Mouse (Mus musculus) lung, embryonic 15.5 days (tissue): ENCODE data around the gene Npas3. TPM values are rescaled to one million over a fixed set of nuclear protein-coding genes. Genes with fewer than 3 reads are reported as not detected.

Source experiments
- ATAC-seq: fragments of 200-750 bp; cut with Nextera tagmentation; 2 replicates; pipeline ENCODE4 v1.8.0; 2017; ENCODE audit warnings: moderate number of reproducible peaks, borderline replicate concordance; ENCODE audit not compliant: low FRiP score, low TSS enrichment; ENCODE audit errors: extremely low read depth
- H3K27ac ChIP-seq: fragments of 300-500 bp; sonication (generic); 2 replicates; pipeline ENCODE4 v1.5.1; 2015; ENCODE audit warnings: moderate library complexity, mild to moderate bottlenecking, inconsistent platforms
- H3K27me3 ChIP-seq: fragments of 300-500 bp; sonication (generic); 2 replicates; pipeline ENCODE4 v1.6.1; 2015; ENCODE audit warnings: inconsistent platforms
- H3K36me3 ChIP-seq: fragments of 300-500 bp; sonication (generic); 2 replicates; pipeline ENCODE4 v1.6.1; 2015; ENCODE audit warnings: inconsistent platforms
- H3K4me1 ChIP-seq: fragments of 300-500 bp; sonication (generic); 2 replicates; pipeline ENCODE4 v1.6.1; 2015; ENCODE audit warnings: inconsistent platforms
- H3K4me2 ChIP-seq: fragments of 300-500 bp; sonication (generic); 2 replicates; pipeline ENCODE4 v1.6.1; 2015; ENCODE audit warnings: inconsistent platforms, mild to moderate bottlenecking, moderate library complexity
- H3K4me3 ChIP-seq: fragments of 300-500 bp; sonication (generic); 2 replicates; pipeline ENCODE4 v1.5.1; 2015; ENCODE audit warnings: mild to moderate bottlenecking, inconsistent platforms
- H3K9ac ChIP-seq: fragments of 300-500 bp; sonication (generic); 2 replicates; pipeline ENCODE4 v1.6.1; 2015; ENCODE audit warnings: inconsistent platforms
- H3K9me3 ChIP-seq: fragments of 300-500 bp; sonication (generic); 2 replicates; pipeline ENCODE4 v1.6.1; 2016; ENCODE audit warnings: inconsistent platforms
- WGBS: fragments of 180-500 bp; shearing (Covaris S2); methylation state at CpG from one replicate; pipeline ENCODE4 v1.1.7; 2015; 5-methylcytosine and 5-hydroxymethylcytosine counted together
- polyA plus RNA-seq: library from polyadenylated mRNA; unstranded; fragments of >200 nt; fragmentation: Nextera tagmentation; extraction: Ambion mirVana; gene quantifications from 2 replicates; pipeline ENCODE4 v1.2.1, GENCODE M21; 2015

Gene Npas3
- polyA plus RNA-seq, 1 experiment from 2014 or later: 0.59 TPM

DNA sequence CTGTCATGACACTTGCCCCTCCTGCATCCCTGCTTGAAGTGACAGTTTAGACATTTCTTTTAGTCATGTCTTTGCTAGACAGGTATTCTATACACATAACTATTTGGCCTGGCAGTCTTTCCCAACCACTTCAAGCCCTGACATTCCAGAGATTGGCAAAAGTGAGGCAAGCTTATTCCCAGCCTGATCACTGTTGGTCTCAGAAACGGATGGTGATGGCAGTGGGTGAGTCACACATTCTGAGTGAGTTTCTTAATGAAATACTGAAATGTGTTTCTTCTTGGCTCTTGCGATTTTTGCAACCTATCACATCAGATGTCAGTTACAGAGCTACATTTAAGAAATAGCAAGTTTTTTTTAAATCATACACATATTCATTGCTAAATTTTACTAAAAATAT is 175.2 kb downstream of the Npas3 start:
- Histone ChIP-seq H3K4me3 (no peak overlapping the region), H3K36me3 (no peaks in the 10 kb centered on the region), H3K27ac (no peak overlapping the region), H3K4me2 (no peak overlapping the region), H3K27me3 (no peaks in the 10 kb centered on the region), H3K4me1 (no peaks in the 10 kb centered on the region), H3K9ac (no peak overlapping the region), H3K9me3 (no peaks in the 10 kb centered on the region)
- 68% methylated on average over 2 of the region's 2 CpGs for WGBS
- no peak for ATAC-seq

DNA sequence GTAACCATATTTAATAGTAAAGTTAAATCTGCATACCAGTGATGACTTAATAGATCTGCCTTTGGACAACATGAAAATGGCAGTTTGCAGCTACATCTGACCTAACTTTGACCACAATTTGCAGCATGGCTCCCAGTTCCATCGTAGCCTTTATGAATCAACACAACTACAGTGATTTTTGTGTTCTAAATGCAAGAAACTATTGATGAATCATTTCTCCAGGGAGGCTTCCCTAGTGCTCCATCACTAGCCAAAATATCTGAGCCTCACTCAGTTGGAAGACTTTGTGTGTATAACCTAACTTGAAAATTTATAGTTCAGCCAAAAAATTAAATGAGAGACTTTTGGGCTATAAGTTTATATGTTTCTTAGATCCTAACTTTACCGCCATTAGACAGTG is 177.5 kb downstream of the Npas3 start:
- Histone ChIP-seq H3K9ac (no peak overlapping the region), H3K4me1 (no peaks in the 10 kb centered on the region), H3K4me3 (no peak overlapping the region), H3K9me3 (no peaks in the 10 kb centered on the region), H3K4me2 (no peak overlapping the region), H3K36me3 (no peaks in the 10 kb centered on the region), H3K27ac (no peak overlapping the region), H3K27me3 (no peaks in the 10 kb centered on the region)
- WGBS: 91% methylated on average over 2 of the region's 2 CpGs
- no peak for ATAC-seq

DNA sequence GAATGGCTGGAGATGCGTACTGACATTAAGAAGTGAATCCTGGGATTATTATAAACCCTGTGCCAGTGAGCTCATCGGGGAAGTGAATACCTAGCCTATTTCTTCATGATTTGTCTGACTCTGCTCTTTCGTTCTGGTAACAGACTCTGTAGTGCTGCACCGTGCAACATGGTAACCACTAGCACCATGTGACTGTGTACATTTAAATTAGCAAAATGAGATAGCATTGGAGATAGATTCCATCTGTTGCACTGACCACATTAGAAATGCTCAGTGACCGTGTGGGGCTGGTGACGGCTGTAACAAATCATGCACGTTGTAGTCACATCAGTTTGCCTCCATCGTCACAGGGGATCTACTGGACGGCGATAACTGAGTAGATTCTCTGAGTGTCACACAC is 178.7 kb downstream of the Npas3 start:
- H3K9ac ChIP-seq: no peak overlapping the region
- no peaks in the 10 kb centered on the region for H3K36me3 ChIP-seq
- H3K9me3 ChIP-seq: no peaks in the 10 kb centered on the region
- no peaks in the 10 kb centered on the region for H3K4me1 ChIP-seq
- ATAC-seq: no peak
- H3K4me3 ChIP-seq: no peak overlapping the region
- 57% methylated on average over 10 of the region's 10 CpGs for WGBS
- H3K27me3 ChIP-seq: no peaks in the 10 kb centered on the region
- no peak overlapping the region for H3K27ac ChIP-seq
- no peak overlapping the region for H3K4me2 ChIP-seq

DNA sequence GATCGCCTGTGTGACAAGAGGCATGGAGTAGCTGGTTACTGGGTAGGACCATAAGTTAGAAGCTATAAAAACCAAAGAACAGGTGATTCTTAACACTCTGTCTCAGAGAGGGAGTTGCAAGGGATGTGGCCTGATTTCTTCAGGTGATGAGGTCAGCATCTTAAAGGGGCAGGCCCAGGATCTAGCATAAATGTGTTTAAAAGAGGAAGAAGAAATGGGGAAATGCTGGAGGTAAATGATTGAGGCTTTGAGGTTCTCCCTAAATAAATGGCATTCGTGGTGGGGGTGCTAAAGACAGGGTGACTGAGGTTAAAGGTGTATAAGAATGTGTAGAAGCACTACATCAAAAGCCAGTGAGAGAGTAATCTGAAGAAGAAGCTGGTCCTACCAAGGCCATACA is 193.6 kb downstream of the Npas3 start:
- no peak overlapping the region for H3K4me3 ChIP-seq
- H3K27me3 ChIP-seq: no peaks in the 10 kb centered on the region
- no peak overlapping the region for H3K9ac ChIP-seq
- no peak for ATAC-seq
- no peak overlapping the region for H3K4me2 ChIP-seq
- no peaks in the 10 kb centered on the region for H3K9me3 ChIP-seq
- no peaks in the 10 kb centered on the region for H3K36me3 ChIP-seq
- 57% methylated on average over 2 of the region's 2 CpGs for WGBS
- no peaks in the 10 kb centered on the region for H3K4me1 ChIP-seq
- H3K27ac ChIP-seq: no peak overlapping the region

DNA sequence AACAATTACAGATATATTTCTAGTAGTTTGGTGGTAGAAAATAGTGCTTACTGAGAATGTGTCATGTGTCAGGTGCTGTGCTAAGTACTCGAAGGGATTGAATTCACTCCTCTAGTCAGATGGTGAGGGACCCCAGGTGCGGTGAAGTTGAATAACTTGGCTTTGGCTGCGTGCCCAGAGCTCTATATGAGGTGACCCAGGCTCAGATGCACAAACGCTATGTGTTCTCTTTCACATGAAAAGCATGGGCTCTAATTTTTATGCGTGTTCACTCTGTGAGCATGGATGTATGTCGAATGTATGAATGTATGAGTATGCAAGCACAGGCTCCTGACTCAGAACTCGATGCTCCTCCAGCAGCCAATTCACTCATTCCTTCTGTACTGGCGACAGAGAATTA is 199.0 kb downstream of the Npas3 start:
- H3K4me1 ChIP-seq: 0 out of 2 replicates have a peak, but pooled peaks cover 6% of the 10 kb centered on the region
- 61% methylated on average over 8 of the region's 8 CpGs for WGBS

DNA sequence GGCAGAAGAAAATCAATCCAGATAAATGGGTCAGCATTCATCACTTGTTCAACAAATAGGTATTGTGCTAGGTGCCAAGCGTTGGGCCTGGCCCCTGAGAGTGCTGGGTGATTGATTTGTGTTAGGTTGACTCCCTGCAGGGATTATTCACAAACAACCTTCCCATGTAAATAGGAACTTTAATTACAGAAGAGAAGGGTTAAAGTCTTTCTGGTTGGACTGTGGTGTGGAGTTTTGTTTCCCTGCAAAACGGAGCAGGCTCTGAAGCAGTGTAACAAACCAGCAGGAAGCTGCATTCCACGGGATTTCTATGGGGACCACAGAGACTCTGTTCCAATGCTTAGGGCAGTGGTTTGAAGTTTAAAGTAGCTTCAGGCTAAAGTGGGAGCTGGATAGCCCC is 199.6 kb downstream of the Npas3 start:
- Histone ChIP-seq H3K36me3 (no peaks in the 10 kb centered on the region), H3K27ac (no peak overlapping the region), H3K9me3 (no peaks in the 10 kb centered on the region), H3K9ac (no peak overlapping the region), H3K4me3 (no peak overlapping the region), H3K27me3 (no peaks in the 10 kb centered on the region), H3K4me2 (no peak overlapping the region), H3K4me1 (0 out of 2 replicates have a peak, but pooled peaks cover 6% of the 10 kb centered on the region)
- WGBS: 19% methylated on average over 3 of the region's 3 CpGs
- ATAC-seq: no peak

More for the DNA sequence above, 199.0 kb downstream of the Npas3 start:
- Histone ChIP-seq H3K36me3 (no peaks in the 10 kb centered on the region), H3K9ac (no peak overlapping the region), H3K4me3 (no peak overlapping the region), H3K9me3 (no peaks in the 10 kb centered on the region), H3K27ac (no peak overlapping the region), H3K4me2 (no peak overlapping the region), H3K27me3 (no peaks in the 10 kb centered on the region)
- ATAC-seq: no peak

DNA sequence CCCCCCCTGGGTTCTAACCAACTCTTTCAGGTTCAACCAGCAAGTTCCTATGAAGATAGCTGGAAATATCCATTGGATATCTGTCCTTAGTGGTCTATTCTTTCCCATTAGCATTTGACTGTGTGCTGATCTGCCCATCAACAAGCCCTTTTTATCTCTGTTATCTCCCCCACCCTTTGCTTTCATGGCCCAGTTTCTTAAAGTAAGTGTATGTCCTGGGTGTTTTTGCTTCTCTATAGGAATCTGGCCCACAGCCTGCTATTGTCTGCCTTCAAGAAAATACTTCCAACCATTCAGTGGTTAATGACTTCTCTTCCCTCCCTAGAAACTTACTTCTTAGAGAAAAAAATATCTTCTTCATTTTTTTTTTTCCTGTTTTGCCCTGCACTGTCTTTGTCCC is 219.1 kb downstream of the Npas3 start:
- no peak overlapping the region for H3K9ac ChIP-seq
- no peak overlapping the region for H3K27ac ChIP-seq
- H3K27me3 ChIP-seq: no peaks in the 10 kb centered on the region
- H3K4me1 ChIP-seq: no peaks in the 10 kb centered on the region
- no peaks in the 10 kb centered on the region for H3K9me3 ChIP-seq
- H3K4me3 ChIP-seq: no peak overlapping the region
- no peak overlapping the region for H3K4me2 ChIP-seq
- no peaks in the 10 kb centered on the region for H3K36me3 ChIP-seq
- ATAC-seq: no peak

DNA sequence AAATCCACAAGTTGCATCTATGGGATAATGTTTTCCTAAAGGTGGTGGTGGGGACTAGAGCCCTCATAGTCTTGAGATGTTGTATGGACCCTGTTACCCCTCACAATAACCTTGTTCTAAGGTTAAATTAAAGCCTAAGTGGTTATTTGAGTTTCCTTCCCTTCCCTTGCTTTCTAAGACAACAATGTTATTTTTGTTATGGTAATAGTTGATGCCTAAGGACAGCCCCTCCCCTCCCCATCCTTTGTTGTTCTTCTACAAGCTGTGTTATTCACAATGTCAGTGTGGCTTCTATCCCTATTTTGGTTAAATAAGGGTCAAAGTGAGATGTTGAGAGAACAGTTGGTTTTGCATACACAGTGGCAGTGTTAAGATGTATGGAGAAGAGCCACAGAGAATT is 226.0 kb downstream of the Npas3 start:
- no peak overlapping the region for H3K9ac ChIP-seq
- H3K4me3 ChIP-seq: no peak overlapping the region
- H3K4me1 ChIP-seq: no peaks in the 10 kb centered on the region
- no peaks in the 10 kb centered on the region for H3K36me3 ChIP-seq
- H3K27ac ChIP-seq: no peak overlapping the region
- no peak overlapping the region for H3K4me2 ChIP-seq
- H3K9me3 ChIP-seq: no peaks in the 10 kb centered on the region
- no peak for ATAC-seq
- no peaks in the 10 kb centered on the region for H3K27me3 ChIP-seq

DNA sequence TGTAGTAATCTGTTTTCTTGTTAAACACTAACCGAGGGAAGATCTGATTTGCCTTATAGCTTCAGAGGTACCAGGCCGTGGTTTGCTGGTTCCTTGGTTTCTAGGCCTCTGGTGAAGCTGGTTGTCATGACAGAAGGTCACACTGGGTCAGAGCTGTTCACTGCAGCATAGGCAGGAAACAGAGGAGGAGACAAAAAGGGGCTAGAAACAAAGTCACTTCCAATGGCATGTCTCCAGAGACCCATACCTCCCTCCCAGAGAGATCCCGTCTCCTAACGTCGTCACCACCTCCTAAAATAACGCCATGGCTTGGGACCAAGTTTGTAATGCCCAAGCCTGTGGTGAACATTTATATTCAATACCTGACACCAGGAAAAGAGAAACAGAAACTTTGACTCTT is 236.4 kb downstream of the Npas3 start:
- H3K9ac ChIP-seq: no peak overlapping the region
- no peaks in the 10 kb centered on the region for H3K36me3 ChIP-seq
- no peak overlapping the region for H3K27ac ChIP-seq
- no peaks in the 10 kb centered on the region for H3K27me3 ChIP-seq
- H3K9me3 ChIP-seq: no peaks in the 10 kb centered on the region
- ATAC-seq: no peak
- H3K4me2 ChIP-seq: no peak overlapping the region
- no peak overlapping the region for H3K4me3 ChIP-seq
- 71% methylated on average over 6 of the region's 6 CpGs for WGBS
- H3K4me1 ChIP-seq: no peaks in the 10 kb centered on the region

DNA sequence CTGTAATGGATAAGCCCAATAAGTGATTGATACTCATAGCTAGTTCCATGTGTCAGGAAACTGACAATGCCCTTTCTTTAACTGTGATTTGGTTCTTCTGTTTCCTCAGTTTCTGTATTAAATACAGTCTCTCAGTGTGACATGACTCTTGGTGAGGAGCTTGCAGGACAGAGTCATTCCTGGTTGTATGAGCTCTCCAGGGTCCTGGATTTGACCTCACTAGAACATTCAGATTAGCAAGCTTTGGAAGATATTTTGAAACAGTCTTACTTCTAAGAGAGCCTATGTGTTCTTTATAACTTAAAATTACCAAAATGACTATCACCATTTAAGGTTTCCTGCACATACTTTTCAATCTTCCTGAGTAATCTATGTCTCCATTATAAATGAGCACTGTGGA is 247.9 kb downstream of the Npas3 start:
- ATAC-seq: no peak
- Histone ChIP-seq H3K27ac (no peak overlapping the region), H3K4me2 (no peak overlapping the region), H3K4me1 (no peaks in the 10 kb centered on the region), H3K9me3 (no peaks in the 10 kb centered on the region), H3K36me3 (no peaks in the 10 kb centered on the region), H3K4me3 (no peak overlapping the region), H3K9ac (no peak overlapping the region), H3K27me3 (no peaks in the 10 kb centered on the region)

DNA sequence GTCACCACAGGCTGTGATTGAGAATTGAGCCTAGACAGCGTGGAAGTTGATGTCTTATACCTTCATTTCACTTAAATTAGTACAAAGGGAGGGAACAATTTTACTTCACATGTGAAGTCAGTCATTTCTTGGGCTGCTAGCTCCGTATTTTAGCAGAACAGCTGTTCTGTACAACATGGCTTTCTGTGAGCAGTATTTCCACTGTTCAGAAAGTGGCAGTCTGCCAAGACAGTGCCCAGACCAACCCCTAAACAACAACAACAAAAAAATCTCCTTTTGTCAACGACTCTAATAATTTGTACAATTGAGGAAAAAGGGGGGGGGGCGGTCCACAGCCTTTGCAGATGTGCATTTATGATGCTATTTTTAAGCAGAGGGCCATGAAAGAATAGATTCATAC is 266.4 kb downstream of the Npas3 start:
- H3K4me2 ChIP-seq: no peak overlapping the region
- H3K9me3 ChIP-seq: no peaks in the 10 kb centered on the region
- WGBS: 63% methylated on average over 4 of the region's 4 CpGs
- H3K27me3 ChIP-seq: no peaks in the 10 kb centered on the region
- H3K4me1 ChIP-seq: no peaks in the 10 kb centered on the region
- ATAC-seq: no peak
- no peaks in the 10 kb centered on the region for H3K36me3 ChIP-seq
- no peak overlapping the region for H3K27ac ChIP-seq
- no peak overlapping the region for H3K9ac ChIP-seq
- no peak overlapping the region for H3K4me3 ChIP-seq

DNA sequence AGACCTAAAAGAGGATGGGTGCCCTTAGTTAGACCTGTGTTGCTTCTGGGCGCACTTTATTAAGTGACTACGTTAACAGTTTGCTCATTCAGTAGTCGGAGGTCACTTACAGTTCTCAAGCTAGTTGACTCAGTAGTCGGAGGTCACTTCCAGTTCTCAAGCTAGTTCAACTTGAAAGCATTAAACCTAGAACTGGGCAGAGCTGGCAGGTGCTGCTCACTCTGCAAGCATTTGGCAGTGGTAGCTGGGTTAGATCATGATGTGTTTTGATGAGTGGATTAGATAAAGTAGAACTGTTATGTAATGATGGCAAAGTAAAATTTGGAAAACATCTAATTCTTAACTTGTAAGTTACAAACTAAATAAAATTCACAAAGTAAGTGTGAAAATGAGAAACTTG is 271.1 kb downstream of the Npas3 start:
- H3K9me3 ChIP-seq: no peaks in the 10 kb centered on the region
- H3K9ac ChIP-seq: no peak overlapping the region
- H3K4me3 ChIP-seq: no peak overlapping the region
- 81% methylated on average over 4 of the region's 4 CpGs for WGBS
- H3K27me3 ChIP-seq: no peaks in the 10 kb centered on the region
- ATAC-seq: no peak
- H3K4me2 ChIP-seq: no peak overlapping the region
- no peaks in the 10 kb centered on the region for H3K36me3 ChIP-seq
- no peaks in the 10 kb centered on the region for H3K4me1 ChIP-seq
- H3K27ac ChIP-seq: no peak overlapping the region

DNA sequence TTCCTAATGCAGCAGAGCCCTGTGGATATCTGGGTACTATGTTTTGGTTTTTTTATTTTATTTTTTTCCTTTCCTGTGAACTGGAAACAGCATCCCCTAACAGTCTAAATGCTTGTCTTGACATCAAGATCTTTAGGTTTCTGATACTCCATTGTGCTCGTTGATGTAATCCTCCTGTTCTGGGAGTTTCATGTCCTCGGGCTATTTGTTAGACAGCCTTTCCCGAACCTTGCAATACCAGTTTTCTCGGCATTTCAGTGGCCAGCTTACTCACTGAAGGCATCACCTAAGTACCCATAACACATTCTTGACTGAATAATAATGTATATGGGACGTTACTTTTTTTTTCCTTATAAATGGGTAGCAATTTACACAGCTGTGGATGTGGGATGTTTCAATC is 274.2 kb downstream of the Npas3 start:
- H3K27me3 ChIP-seq: no peaks in the 10 kb centered on the region
- H3K4me2 ChIP-seq: no peak overlapping the region
- no peak for ATAC-seq
- no peaks in the 10 kb centered on the region for H3K4me1 ChIP-seq
- no peaks in the 10 kb centered on the region for H3K9me3 ChIP-seq
- 63% methylated on average over 5 of the region's 5 CpGs for WGBS
- H3K4me3 ChIP-seq: no peak overlapping the region
- H3K27ac ChIP-seq: no peak overlapping the region
- H3K9ac ChIP-seq: no peak overlapping the region
- no peaks in the 10 kb centered on the region for H3K36me3 ChIP-seq
